Mouse (Mus musculus) CD4-positive helper T cell, adult 2 months (primary cell): ENCODE measurements at regions not wholly inside any gene's neighbourhood (a gene's known extent, or its start where the extent isn't known, plus 50 kb on each side); places are given as distances from the start of the nearest gene placed in this dataset.

Source experiments
- DNase-seq: peaks from one replicate; pipeline ENCODE4 v3.0.0-alpha.2; 2012; ENCODE audit warnings: low read depth, missing footprints, low spot score

DNA sequence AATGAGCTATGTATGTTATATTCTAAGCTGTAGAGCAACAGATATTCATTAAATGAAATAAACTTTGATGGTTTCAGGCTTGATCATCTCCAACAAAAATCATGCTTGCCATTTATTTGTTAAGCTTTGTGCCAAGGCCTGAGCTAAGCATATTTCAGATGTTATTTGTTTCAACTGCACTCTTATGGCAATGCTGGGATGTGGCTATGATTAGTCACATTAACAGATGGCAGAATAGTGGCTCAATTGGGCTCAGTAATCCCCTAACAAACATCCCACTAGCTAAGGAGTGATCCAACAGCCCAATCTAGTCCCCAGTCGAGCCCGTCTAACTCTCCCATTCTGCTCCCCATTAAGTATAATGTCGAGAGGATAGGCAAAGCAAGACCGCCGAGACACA lies 332.1 kb upstream of the Arid1b start:
- no peak for DNase-seq

DNA sequence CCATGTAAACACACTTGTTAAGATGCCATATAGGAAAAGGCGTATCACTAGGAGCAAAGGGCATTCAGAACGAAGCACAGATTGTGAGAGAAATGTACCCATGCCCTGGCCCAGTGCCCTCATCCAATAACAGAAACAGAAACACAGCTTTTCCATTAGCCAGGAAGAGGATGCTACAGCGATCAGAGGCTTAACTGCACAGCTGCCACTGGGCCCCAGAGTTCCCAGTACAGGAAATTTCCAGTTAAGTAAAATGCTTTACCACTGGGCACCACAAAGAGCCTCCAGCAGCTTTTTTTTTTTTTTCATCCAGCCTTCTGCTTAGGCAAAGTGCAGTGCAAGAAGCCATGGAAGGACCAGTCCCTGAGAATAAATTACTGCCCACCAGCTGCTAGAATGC lies 325.6 kb upstream of the Arid1b start:
- DNase-seq = no peak

DNA sequence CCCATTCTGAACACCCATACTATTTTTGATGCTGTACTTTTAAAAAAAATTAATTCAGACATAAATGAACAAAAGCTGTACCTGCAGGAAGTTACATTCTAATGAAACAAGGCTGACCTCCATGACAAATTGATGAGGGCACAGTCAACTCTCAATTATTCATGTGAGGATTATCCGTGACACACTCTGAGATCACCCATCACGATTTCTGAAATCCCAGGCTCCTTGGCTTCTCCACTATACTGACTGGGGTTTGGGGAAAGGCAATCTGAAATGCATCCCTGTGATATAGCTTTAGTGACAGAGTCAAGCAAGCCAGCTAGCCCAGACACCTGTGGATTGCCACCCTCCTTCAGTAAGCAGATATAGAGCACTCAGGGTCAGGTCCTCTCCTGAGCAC lies 320.9 kb upstream of the Arid1b start:
- DNase-seq = no peak

DNA sequence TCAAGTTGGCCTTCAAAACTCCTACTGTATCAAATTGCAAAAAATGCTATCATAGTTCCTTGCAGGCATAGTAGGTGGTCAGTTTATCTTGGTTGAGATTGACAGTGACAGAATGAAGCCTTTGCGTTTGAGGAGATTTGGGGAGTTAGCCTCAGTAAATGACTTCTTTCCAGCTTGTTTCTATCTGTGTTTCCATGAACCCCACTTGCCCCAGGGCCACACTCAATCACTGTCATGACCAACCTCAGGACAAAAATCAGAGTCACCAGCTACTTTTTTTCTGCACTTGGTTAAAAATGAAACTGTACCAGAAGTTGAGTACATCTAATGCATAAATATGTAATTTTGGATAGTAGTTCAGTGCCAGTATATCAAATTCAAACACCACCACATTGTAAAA lies 287.7 kb upstream of the Arid1b start:
- DNase-seq = no peak

DNA sequence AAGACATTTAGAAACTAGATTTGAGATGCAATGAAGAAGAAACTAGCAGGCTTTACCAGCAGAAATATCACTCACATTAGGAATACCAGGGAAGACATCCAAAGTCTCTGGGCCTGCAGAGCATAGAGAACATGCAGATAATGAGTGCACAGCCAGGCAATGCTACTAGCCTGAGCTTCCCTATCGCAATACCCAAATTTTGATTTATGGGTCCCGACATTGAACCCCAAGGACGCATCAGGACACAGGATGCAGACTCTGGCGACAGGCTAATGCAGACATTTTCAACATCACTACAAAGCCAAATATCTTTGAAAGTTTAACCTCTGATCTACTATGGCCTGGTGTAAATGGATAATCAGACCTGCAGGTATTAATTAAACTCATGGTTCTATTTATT lies 273.1 kb upstream of the Arid1b start:
- no peak for DNase-seq

DNA sequence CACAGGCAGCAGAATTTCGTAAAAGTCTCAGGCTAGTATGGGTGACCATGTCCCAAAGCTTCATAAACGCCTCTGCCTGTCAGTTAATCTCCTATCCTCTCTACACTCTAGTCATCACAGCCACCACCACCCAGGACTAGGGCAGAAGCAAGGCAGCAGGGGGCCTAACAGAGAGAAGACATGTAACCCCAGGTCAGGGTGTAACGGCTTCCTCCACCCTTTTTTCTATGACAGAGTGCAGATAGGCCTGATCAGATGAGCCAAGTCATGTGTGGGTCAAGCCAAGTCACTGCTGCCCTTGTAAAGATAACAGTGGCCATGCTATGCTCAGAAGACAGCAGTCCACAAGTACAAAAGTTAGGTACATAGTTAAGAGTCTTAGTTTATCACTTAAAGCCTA lies 270.1 kb upstream of the Arid1b start:
- no peak for DNase-seq

DNA sequence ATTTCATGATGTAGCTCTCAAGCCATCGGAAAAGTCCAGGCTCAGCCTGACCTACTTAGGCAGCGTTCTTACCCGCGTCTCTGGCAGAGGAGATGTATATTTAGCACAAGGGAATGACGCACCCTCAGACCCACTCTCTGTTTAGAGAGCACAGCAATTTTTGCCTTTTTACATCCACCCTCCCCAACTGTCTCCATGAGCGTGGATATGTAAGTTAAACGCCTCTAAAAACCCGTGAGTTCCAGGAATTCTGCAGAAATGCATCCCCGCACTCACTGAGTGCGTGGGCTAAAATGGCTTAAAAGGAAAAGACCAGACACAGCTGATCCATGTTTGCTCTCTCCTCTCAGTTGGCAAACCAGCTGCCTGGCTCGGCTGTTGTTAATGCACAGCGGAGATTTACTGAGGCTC lies 267.8 kb upstream of the Arid1b start:
- no peak for DNase-seq

DNA sequence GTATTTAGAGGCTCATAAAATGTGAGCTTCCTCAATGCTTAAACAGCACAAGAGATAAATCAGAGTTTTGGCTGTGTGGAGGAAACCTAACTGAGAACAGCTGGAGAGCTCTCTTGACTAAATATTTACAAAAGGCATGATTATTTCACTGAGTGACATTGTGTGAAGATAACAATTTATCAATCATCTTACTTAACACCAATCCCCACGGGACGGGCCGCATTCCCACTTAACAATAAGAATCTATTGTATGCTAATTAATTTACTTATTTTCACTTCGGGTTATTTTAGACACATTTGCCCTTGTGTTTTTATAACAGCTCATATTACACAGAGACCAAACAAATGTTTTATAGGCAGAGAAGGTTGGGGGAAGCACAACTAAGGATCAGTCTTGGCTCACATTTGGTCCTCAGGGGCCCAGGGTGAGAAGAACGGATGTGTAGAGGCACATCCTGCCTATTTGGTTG lies 259.7 kb upstream of the Arid1b start:
- DNase-seq = no peak

DNA sequence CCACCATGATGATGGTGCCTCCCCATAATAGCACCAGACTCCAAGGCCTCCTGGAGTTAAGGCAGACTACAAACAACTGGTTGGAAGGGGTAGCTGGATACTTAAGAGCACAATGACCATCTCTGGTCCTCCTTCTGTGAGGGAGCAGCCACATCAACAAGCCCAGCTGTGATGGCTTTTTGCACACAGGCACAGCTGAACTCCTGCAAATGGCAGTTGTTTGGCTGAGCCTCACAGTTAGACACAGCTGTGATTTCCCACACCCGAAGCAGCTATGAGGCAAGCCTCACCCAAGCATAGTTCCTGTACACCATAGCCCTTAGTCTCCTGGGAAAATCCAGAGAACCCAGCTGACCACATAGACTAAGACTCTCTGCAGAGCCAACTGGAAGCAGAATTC lies 258.9 kb upstream of the Arid1b start:
- no peak for DNase-seq

DNA sequence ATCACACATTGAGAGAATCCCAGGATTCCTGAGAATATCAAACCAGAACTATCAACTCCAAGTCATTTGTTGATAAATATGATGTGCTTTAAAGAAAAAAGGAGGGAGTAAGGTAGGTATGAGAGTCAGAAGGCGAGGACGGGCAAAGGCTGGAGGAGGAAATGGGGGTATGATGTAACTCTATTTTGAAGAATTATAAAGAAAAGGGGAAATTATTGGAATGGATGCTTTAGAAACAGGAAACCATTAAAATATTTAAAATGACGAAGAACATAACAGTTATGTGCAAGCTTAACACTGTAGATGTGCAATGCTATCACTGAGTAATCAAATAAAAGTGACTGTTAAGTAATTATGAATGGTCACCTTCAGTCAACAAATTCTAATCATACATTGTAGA lies 257.4 kb upstream of the Arid1b start:
- no peak for DNase-seq

DNA sequence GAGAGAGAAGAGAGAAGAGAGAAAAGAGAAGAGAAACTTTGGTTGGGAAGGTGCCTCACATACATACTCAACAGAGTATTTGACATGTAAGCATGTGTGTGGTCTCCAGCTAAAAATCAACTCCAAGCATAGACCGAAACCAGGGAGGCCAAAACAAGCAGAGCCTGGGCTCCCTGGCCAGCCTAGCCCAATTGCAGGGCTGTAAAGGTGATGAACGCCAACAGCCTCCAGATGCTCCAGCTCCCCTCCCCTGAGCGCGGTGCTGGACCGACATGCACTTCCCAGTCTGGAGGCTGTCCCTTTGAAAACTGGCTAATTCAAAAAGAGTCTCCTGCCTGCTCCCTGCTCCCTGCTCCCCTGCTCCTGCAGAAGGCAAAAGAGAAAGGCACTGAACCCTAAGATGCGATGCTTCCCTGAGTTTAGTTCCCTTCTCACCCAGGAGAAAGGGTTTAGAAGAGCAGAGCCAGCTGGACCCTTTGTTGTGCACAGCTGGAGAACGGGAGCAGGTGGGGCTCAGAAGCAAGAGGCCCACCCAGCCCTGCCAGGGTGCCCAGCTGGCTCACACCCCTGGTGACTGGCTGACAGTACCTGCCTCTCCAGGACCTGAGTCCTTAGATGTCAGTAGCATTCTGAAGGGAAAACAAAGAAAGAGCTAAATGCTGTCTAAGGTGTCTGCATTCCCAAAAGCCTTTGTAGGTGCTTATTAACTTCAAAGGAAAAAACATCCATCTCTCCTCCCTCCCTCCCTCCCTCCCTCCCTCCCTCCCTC lies 255.2 kb upstream of the Arid1b start:
- no peak for DNase-seq

DNA sequence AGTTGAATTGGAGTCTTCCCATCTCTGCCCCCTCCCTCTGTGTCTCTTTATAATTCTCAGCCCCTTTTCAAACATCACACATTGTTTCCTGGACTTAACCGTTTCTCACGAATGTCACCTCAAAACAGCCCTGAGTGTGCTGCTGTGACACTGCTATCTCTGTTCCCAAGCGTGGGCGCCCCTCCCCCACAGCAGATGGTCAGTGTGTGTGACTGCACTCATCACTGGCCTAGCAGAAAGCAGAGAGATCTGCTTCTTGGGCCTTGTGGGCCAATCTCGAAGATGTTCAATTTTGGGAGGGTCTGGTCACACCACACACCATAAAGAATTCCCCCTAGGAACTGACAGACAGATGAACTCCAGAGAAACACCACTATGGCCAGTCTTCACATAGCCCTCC lies 253.3 kb upstream of the Arid1b start:
- DNase-seq = no peak

DNA sequence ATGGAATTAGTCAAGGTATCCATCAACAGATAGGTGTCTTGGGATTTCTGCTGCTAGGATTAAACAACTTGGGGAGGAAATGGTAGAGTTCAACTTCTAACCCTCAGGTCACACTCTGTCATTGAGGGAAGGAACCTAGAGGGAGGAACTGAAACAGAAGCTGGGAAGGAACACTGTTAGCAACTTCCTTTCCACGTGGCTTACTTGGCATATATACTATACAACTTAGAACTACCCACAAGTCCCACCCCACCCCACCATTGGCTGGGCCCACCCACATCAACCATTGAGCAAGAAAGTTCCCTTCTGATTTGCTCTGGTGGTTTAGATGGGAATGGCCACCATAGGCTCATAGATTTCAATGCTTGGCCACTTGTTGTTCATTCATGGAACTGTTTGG lies 251.8 kb upstream of the Arid1b start:
- DNase-seq = no peak

DNA sequence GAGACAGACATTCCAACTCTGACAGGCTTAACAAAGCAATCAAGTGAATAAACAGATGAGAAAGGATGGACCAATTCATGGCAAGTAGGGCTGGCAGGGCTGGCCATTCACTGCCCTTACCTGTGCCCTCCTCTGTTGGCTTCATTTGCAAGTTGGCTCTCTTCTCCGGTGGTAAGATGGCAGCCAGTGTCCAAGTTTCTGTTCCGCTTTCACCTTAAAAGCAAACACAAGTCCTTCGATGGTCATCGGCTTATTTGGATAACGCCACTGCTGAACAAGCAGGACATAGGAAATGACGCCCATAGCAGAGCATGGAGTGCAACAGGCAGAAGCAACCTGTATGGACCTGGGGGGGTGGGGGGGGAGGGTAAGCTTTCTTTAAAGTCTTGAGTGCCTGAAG lies 231.2 kb upstream of the Arid1b start:
- no peak for DNase-seq

DNA sequence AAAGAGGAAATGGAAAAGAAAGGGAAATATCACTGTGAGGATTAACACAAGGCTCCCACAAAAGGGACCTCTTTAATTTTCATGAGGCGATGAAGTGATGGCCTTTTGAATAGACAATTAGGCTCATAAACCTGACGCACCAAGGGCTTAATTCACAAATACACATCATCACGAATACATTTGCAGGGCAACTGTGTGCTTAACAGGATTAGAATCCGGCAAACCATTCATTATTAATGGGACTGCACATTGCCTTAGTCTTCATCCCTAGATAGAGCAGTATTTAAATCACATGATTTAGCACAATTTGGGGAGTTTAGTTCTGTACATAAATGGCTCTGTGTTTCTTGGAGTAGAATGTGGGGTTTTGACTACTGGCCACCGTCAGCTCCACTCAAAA lies 228.4 kb upstream of the Arid1b start:
- no peak for DNase-seq

DNA sequence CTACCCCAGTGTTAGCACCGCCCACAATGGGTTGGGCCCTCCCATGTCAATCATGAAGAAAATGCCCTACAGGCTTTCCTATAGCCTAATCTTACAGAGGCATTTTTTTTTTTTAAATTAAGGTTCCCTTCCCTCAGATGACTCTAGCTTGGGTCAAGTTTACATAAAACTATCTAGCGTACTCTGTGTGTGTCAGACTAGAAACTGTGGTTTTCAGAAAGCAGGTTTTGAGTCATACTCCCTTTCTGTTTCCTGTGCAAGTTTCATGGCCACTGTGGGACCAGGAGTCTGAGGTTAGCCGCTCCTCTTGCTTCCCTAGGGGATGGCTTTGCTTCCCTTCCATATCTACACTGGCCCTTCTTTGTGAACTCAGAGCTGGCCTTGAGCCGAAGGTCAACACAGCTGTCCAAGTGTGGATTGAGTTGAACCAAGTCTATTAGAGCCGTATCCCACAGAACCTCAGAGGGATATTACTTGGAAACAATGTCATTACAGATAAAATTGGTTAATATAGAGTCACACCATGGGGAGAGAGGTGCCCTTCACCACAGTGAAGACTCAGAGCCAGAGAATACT lies 226.1 kb upstream of the Arid1b start:
- DNase-seq = no peak

DNA sequence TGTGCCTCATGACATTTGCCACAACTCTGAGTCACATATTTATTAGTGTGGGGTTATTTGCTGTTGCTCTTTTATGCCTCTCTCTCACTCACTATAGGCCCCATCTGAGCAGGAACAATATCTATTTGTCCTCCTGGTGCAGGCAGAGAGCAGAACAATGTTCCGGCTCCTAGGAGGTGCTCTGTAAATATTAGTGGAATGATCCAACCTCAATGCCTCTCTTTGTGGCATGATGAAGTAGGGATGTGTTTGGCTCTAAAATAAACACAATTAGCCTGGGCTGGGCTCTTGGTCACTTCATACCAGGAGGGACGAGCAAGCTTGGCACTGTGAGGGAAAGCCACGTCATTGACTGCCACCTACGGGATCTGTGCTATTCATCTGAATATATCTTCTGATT lies 224.8 kb upstream of the Arid1b start:
- DNase-seq = no peak

DNA sequence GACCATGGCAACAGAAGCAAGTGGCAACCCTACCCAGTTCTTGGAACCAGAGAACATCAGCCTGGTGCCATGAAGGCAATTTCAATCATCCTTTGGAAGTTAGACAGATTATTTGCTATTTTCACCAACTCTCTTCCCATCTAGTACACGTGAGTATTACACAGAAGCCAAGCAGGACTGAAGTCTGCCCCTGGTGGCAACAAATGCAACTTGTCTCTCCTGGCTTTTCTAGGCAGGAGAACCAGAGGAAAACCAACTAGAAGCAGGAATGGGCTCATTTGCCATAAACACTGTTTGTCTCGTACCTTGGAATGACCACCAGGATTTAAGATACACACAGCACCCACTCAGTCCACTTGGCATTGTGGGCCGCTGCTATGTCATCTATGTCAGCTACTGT lies 224.1 kb upstream of the Arid1b start:
- no peak for DNase-seq

DNA sequence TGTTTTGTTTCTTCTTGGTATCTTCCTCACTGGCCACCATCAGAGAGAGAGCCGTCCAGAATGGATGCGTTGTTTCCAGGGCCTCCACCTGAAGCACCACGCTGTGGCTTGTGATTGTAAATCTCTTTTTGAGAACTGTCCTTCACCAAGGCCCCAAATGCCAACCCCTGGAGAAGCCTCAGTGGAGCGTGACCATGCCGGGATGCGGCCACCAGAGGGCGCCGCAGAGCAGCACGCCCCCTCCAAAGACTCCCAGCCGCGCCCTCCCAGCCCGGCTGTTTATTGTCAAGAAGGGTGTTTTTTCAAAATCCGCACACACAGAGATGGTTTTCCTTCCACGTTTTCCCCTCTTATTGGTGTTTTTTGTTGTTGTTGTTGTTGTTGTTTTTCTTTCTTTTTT lies 216.0 kb upstream of the Arid1b start:
- peak; percentile 56 for DNase-seq

DNA sequence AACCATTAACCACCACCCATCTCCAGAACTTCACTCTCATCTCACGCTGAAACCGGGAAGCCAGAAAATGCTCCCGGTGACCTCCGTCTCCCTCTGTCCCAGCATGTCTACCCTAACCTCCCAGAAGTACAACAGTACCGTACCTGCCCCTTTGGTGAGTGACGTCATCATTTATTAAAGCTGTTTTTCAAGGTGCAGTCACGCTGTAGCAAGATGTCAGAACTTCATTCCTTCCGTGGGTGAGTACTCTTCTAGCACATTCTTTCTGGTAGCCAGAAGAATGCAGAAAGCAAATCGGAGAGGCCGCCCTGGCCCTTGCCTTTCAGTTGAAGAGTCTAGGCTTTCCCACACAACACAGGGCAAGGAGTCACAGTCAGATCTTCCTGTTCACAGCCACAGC lies 215.1 kb upstream of the Arid1b start:
- no peak for DNase-seq

DNA sequence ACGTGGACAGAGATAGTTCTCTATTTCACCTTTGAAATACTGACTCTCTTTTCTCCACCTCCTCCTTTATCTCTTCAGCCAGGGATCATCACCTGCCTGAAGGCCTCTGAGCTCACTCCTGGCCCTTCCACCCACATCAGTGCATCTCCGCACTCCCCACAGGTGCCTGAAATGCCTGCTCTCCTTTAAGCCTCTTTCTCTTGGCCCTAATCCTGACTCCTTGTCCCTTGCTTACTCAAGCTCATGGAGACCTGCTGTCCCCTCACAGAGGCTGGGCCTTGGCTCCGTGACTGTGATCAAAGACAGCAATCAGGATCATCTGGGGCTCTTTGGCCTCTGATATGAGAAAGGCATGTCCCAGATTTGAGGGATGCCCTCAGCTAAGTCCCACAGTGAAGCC lies 212.5 kb upstream of the Arid1b start:
- DNase-seq = no peak

DNA sequence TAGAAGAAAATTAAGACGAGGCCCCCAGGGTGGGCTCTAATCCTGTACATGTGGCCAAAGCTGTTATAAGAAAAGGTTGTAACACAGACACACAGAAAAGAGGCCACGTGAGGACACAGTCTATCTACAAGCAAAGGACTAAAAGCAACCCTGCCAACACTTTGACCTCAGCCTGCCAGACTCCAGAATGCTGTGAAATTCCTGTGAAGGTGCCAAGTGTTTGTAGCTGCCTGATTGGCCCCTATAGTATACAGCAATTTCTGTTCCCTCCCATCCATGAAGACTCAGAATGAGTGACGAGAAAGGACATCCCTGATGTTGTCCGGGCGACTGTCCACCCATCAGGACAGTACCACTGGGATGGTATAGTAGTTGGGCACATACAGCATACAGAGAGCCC lies 209.8 kb upstream of the Arid1b start:
- no peak for DNase-seq

DNA sequence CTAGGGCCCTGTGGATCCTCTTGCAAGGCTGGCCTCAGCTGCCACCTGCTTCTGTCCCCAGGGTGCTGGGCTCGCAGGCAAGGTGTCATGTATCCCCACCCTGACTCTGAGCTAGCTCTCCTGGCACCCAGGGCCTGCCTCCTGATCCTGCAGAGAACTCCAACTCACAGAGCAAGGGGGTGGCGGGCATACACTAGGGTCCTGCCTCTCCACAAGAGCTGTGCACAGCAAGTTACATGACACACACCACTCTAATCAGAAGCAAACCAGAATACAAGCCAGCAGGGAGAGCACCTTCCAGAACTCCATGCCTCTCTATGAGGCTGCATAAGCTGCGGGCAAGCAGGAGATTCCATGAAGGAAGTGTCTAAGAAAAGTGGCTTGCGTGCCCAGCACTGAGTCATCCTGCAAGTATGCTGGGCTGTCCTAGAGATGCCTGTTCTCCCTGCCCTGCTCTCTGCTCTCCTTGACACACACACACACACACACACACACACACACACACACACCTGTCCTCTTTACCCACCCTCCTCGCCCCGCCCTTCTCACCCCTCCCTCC lies 208.8 kb upstream of the Arid1b start:
- DNase-seq = no peak
